Mouse (Mus musculus) bone marrow macrophage, adult 2 months (primary cell): ENCODE measurements around the gene Gm42688.

Source experiments
- CTCF ChIP-seq: IDR thresholded peaks from 2 replicates; pipeline ENCODE4 v1.5.1; 2012; ENCODE audit warnings: low read depth, mild to moderate bottlenecking, low read length, moderate library complexity
- POLR2A ChIP-seq: IDR thresholded peaks from 2 replicates; pipeline ENCODE4 v1.6.1; 2012; ENCODE audit warnings: mild to moderate bottlenecking, low read depth, low read length, borderline replicate concordance

DNA sequence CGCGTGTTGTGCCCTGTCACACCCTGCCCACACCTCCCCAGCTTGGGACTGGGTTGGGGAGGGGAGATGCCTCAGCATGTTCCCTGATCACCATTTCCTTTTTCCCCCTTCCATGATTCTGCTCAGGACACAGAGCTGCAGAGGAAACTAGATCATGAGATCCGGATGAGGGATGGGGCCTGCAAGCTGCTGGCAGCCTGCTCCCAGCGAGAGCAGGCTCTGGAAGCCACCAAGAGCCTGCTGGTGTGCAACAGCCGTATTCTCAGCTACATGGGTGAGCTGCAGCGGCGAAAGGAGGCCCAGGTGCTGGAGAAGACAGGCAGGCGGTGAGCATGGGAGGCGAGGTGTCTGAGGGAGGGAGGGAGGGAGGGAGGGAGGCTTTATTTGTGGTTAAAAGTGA, 44.4 kb downstream of the Gm42688 start:
- TF ChIP-seq POLR2A (no peak), CTCF (no peak)
